ENCODE assay signal across 9 mouse cellular contexts in genomic region chr16:91222171-91222642, GRCm38 (mm10). TPM values are rescaled to one million over a fixed set of nuclear protein-coding genes. Genes with fewer than 3 reads are reported as not detected.
DNase-seq lines count a peak whose midpoint lies in the region; ATAC-seq and TF ChIP-seq lines count a peak whose summit lies in the region.
"Had no signal": no experiment of that assay in that cellular context is flagged by ENCODE, and none has a peak within 500 bp of the region (broad histone marks: within the 10 kb centered on the region; RNA-seq: fewer than 3 reads in every experiment).

No protein-coding gene starts in this region.

- no peak overlapping the region for H3K4me2 ChIP-seq in intestine, postnatal 0 days (replicated peaks; ENCODE audit: low read depth)
- peak overlapping the region; percentile 11; the same call in 1 of the 2 replicates for H3K4me2 ChIP-seq in stomach, embryonic 16.5 days (ENCODE audit: low read depth, low read length)

- no peaks in the 10 kb centered on the region for H3K9me3 ChIP-seq in intestine, postnatal 0 days (ENCODE audit: control insufficient read depth)
- H3K9me3 ChIP-seq in stomach, embryonic 16.5 days (replicated peaks; ENCODE audit: control insufficient read depth, low read length), result 0 out of 2 replicates have a peak, but pooled peaks cover 2% of the 10 kb centered on the region

- no peak overlapping the region for H3K9ac ChIP-seq in intestine, postnatal 0 days (ENCODE audit: low read depth, low read length)
- H3K9ac ChIP-seq in stomach, embryonic 16.5 days (ENCODE audit: low read length), result no peak overlapping the region

- no peak overlapping the region for H3K27ac ChIP-seq in intestine, postnatal 0 days (ENCODE audit: low read depth, low read length)
- no peak overlapping the region for H3K27ac ChIP-seq in stomach, embryonic 16.5 days (ENCODE audit: low read length)

- H3K36me3 ChIP-seq in intestine, postnatal 0 days (ENCODE audit: control insufficient read depth, insufficient read depth), result no peaks in the 10 kb centered on the region
- H3K36me3 ChIP-seq in stomach, embryonic 16.5 days (ENCODE audit: control insufficient read depth, insufficient read depth, low read length), result no peaks in the 10 kb centered on the region

- H3K4me1 ChIP-seq in intestine, postnatal 0 days (replicated peaks; ENCODE audit: control insufficient read depth, insufficient read depth, low read length), result no peaks in the 10 kb centered on the region
- H3K4me1 ChIP-seq in stomach, embryonic 16.5 days (ENCODE audit: control insufficient read depth, insufficient read depth, low read length), result peaks cover 11% of the 10 kb centered on the region

- peak; percentile 31 for DNase-seq in embryo, embryonic 10.5 days (ENCODE audit: low spot score)
- no peak for DNase-seq in embryo, embryonic 10 days (ENCODE audit: low spot score)
- DNase-seq in retina, postnatal 1 day, result peak; percentile 60
- DNase-seq in retina, embryonic 14.5 days (ENCODE audit: low spot score), result no peak
- no peak for DNase-seq in spleen, adult 18-20 months
- DNase-seq in thymus, postnatal 25 days, result no peak
- DNase-seq: kidney, adult 2 months had no signal

- ATAC-seq in intestine, postnatal 0 days, result no peak
- no peak for ATAC-seq in stomach, embryonic 16.5 days (ENCODE audit: insufficient read depth, low FRiP score)

- under 1% methylated on average over 25 of the region's 25 CpGs for WGBS in intestine, postnatal 0 days
- 1% methylated on average over 25 of the region's 25 CpGs for WGBS in stomach, embryonic 16.5 days

- H3K27me3 ChIP-seq in intestine, postnatal 0 days (replicated peaks; ENCODE audit: control insufficient read depth, insufficient read depth, low read length), result peaks cover 99% of the 10 kb centered on the region
- H3K27me3 ChIP-seq in stomach, embryonic 16.5 days (ENCODE audit: control insufficient read depth, insufficient read depth, low read length), result peaks cover 98% of the 10 kb centered on the region

- H3K4me3 ChIP-seq in intestine, postnatal 0 days (ENCODE audit: low read depth, low read length), result 0 out of 2 replicates have a peak overlapping the region, but pooled peaks have one; percentile 0
- H3K4me3 ChIP-seq in stomach, embryonic 16.5 days (replicated peaks; ENCODE audit: low read length), result 0 out of 2 replicates have a peak overlapping the region, but pooled peaks have one; percentile 14

- no peak for TF ChIP-seq CTCF in intestine, postnatal 0 days (IDR thresholded peaks at IDR 0.05; ENCODE audit: low read depth)

RNA-seq across cellular contexts. Expression of gene Olig2, which starts 3.0 kb away (rescaled TPM):
- polyA plus RNA-seq in intestine, postnatal 0 days (2015; fragmentation: Nextera tagmentation; extraction: Ambion mirVana), result not detected in 2 replicates
- not detected in 2 replicates for polyA plus RNA-seq in stomach, embryonic 16.5 days (2015; fragmentation: Nextera tagmentation; extraction: Ambion mirVana)

RNA-seq across cellular contexts. Expression of gene Olig1, which starts 47.4 kb away (rescaled TPM):
- polyA plus RNA-seq in intestine, postnatal 0 days (2015; fragmentation: Nextera tagmentation; extraction: Ambion mirVana), result not detected in 2 replicates
- polyA plus RNA-seq in stomach, embryonic 16.5 days (2015; fragmentation: Nextera tagmentation; extraction: Ambion mirVana), result 0.08 and 0.14 TPM in 2 replicates

Comparison
In these comparisons a context has a peak if more than half of its experiments do, and no peak if none do; other contexts are left out.
1. DNase-seq: peak in embryo, embryonic 10.5 days (single experiment) and retina, postnatal 1 day (single experiment); none in embryo, embryonic 10 days (single experiment), retina, embryonic 14.5 days (single experiment), spleen, adult 18-20 months (0 of 2) and thymus, postnatal 25 days (single experiment).